Mouse (Mus musculus) B cell, adult (primary cell): ENCODE data around the gene Ces3b. TPM values are rescaled to one million over a fixed set of nuclear protein-coding genes. Genes with fewer than 3 reads are reported as not detected.

Experiments
- total RNA-seq: library from RNA; stranded (reverse); gene quantifications from 4 replicates; pipeline ENCODE4 v1.2.4, GENCODE M21; 2023; ENCODE audit not compliant: inconsistent age

The Ces3b gene
- not detected in 4 replicates for total RNA-seq

DNA sequence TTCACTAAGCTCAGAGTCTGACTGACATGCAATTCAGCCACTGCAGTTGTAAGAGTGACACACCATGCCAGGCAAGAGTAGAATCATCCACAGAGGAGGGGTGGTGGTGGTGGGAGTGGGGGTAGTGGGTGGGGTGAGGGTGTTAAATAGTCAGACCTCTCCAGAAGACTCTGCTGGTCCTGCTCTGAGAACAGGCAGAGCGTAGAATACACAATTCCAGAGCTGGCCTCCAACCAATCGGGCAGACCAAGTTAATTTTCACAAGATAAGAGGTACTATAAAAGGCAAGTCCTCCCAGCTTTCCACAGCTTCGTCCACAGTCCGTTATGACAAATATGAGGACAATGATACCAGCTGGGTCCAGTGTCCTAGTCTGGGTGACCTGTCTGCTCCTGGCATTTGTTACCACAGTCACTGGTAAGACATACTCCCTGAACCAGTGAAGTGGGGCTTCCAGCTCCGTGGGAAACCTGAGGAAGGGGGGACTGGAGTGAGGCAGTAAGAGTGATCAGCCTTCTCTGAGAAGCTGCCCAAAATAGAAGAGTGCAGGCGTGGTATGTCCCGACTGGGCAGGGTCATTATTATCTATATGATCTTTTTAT lies at the start of gene Ces3b:
TSS of gene Ces3b (plus strand) at position 305 of the 602 bp plus-strand sequence.

DNA sequence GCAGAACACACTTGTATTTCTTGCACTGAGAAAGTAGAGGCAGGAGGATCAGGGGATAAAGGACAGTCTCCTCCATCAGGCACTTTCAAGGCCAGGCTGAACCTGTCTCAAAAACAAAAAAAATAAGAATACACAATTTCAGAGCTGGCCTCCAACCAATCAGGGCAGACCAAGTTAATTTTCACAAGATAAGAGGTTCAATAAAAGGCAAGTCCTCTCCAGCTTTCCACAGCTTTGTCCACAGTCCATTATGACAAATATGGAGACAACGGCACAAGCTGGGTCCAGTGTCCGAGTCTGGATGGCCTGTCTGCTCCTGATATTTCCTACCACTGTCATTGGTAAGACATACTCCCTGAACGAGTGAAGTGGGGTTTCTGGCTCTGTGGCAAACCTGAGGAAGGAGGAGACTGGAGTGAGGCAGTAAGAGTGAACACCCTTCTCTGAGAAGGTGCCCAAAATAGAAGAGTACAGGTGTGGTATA lies 35.1 kb upstream of the Ces3b start, which contains the start of gene Ces3a:
TSS of gene Ces3a (plus strand) at position 231 of the 484 bp plus-strand sequence.

GRCm38 (mm10) chr8:105131509-105131908 lies 48.0 kb downstream of the Ces3b start, which contains the start of gene Ces4a:
Gene Ces4a, plus strand, starts transcription at chr8:105131800.

Other genes with a start within 250 kb of the Ces3b start
- not detected in 4 replicates for gene Ces2c, start 236.7 kb upstream of the Ces3b start, total RNA-seq
- gene Ces2e, start 157.5 kb upstream of the Ces3b start, total RNA-seq = not detected in 4 replicates
- gene Ces2f, start 136.4 kb upstream of the Ces3b start, total RNA-seq = not detected in 4 replicates
- 0.18 to 0.26 TPM in 2 of 4 replicates, not detected in the others for gene Ces2g, start 122.0 kb upstream of the Ces3b start, total RNA-seq
- not detected in 4 replicates for gene Ces2h, start 82.9 kb upstream of the Ces3b start, total RNA-seq
- gene Ces3a, start 35.2 kb upstream of the Ces3b start, total RNA-seq = not detected in 4 replicates
- gene Ces4a, start 48.0 kb downstream of the Ces3b start, total RNA-seq = not detected in 4 replicates
- 88.9 to 106 TPM (median 97.3 TPM) in 4 replicates for gene Cbfb, start 86.9 kb downstream of the Ces3b start, total RNA-seq
- gene D230025D16Rik, start 141.4 kb downstream of the Ces3b start, total RNA-seq = 22.9 to 29.6 TPM (median 24.6 TPM) in 4 replicates
- 1.00 to 1.5 TPM (median 1.4 TPM) in 4 replicates for gene B3gnt9, start 171.4 kb downstream of the Ces3b start, total RNA-seq
- 21.0 to 25.3 TPM (median 23.2 TPM) in 4 replicates for gene Tradd, start 180.9 kb downstream of the Ces3b start, total RNA-seq
- 8.0 to 10.0 TPM (median 9.0 TPM) in 4 replicates for gene Fbxl8, start 180.9 kb downstream of the Ces3b start, total RNA-seq
- 0.33 to 1.1 TPM (median 0.88 TPM) in 4 replicates for gene Hsf4, start 186.0 kb downstream of the Ces3b start, total RNA-seq
- gene Nol3, start 192.4 kb downstream of the Ces3b start, total RNA-seq = not detected in 4 replicates
- gene 4931428F04Rik, start 206.1 kb downstream of the Ces3b start, total RNA-seq = 5.0 to 7.7 TPM (median 6.5 TPM) in 4 replicates
- gene Exoc3l, start 212.3 kb downstream of the Ces3b start, total RNA-seq = 1.2 to 1.4 TPM (median 1.3 TPM) in 4 replicates
- 83.8 to 97.8 TPM (median 88.5 TPM) in 4 replicates for gene E2f4, start 213.9 kb downstream of the Ces3b start, total RNA-seq
- gene Elmo3, start 221.8 kb downstream of the Ces3b start, total RNA-seq = 3.0 to 4.7 TPM (median 3.9 TPM) in 4 replicates
- 6.3 to 8.3 TPM (median 7.0 TPM) in 4 replicates for gene Lrrc29, start 242.5 kb downstream of the Ces3b start, total RNA-seq
- gene Tmem208, start 242.6 kb downstream of the Ces3b start, total RNA-seq = 26.8 to 32.7 TPM (median 29.3 TPM) in 4 replicates